Mouse (Mus musculus): Measurements from ENCODE around the gene A730061H03Rik. TPM values are rescaled to one million over a fixed set of nuclear protein-coding genes. Genes with fewer than 3 reads are reported as not detected.

Gene A730061H03Rik
- polyA plus RNA-seq, 1 experiment from 2014 or later = 2.2 TPM

Other genes with a start within 250 kb of the A730061H03Rik start
- gene Dhrs4, start 81.6 kb downstream of the A730061H03Rik start, polyA plus RNA-seq (2015; fragmentation: Nextera tagmentation; extraction: Ambion mirVana) = 137 and 139 TPM in 2 replicates
- gene Carmil3, start 69.8 kb downstream of the A730061H03Rik start, polyA plus RNA-seq (2015; fragmentation: Nextera tagmentation; extraction: Ambion mirVana) = 2.2 and 2.4 TPM in 2 replicates
- gene Cpne6, start 50.0 kb downstream of the A730061H03Rik start, polyA plus RNA-seq (2015; fragmentation: Nextera tagmentation; extraction: Ambion mirVana) = 0.25 and 0.40 TPM in 2 replicates
- gene Nrl, start 35.4 kb downstream of the A730061H03Rik start, polyA plus RNA-seq (2015; fragmentation: Nextera tagmentation; extraction: Ambion mirVana) = not detected in 2 replicates
- gene Pck2, start 20.1 kb downstream of the A730061H03Rik start, polyA plus RNA-seq (2015; fragmentation: Nextera tagmentation; extraction: Ambion mirVana) = 48.8 and 50.8 TPM in 2 replicates
- 72.8 and 86.2 TPM in 2 replicates for gene Dcaf11, start 400 bp downstream of the A730061H03Rik start, polyA plus RNA-seq (2015; fragmentation: Nextera tagmentation; extraction: Ambion mirVana)
- 0.49 and 0.72 TPM in 2 replicates for gene Fitm1, start 15.2 kb upstream of the A730061H03Rik start, polyA plus RNA-seq (2015; fragmentation: Nextera tagmentation; extraction: Ambion mirVana)
- 197 and 207 TPM in 2 replicates for gene Psme1, start 17.7 kb upstream of the A730061H03Rik start, polyA plus RNA-seq (2015; fragmentation: Nextera tagmentation; extraction: Ambion mirVana)
- 9.6 and 11.6 TPM in 2 replicates for gene Emc9, start 24.9 kb upstream of the A730061H03Rik start, polyA plus RNA-seq (2015; fragmentation: Nextera tagmentation; extraction: Ambion mirVana)
- 343 and 366 TPM in 2 replicates for gene Psme2, start 30.7 kb upstream of the A730061H03Rik start, polyA plus RNA-seq (2015; fragmentation: Nextera tagmentation; extraction: Ambion mirVana)
- 15.7 and 16.3 TPM in 2 replicates for gene Rnf31, start 31.3 kb upstream of the A730061H03Rik start, polyA plus RNA-seq (2015; fragmentation: Nextera tagmentation; extraction: Ambion mirVana)
- gene Irf9, start 43.2 kb upstream of the A730061H03Rik start, polyA plus RNA-seq (2015; fragmentation: Nextera tagmentation; extraction: Ambion mirVana) = 10.5 and 10.8 TPM in 2 replicates
- gene Rec8, start 57.6 kb upstream of the A730061H03Rik start, polyA plus RNA-seq (2015; fragmentation: Nextera tagmentation; extraction: Ambion mirVana) = 8.2 and 10.5 TPM in 2 replicates
- gene Ipo4, start 75.6 kb upstream of the A730061H03Rik start, polyA plus RNA-seq (2015; fragmentation: Nextera tagmentation; extraction: Ambion mirVana) = 63.8 and 72.8 TPM in 2 replicates
- gene Gm49378, start 77.5 kb upstream of the A730061H03Rik start, polyA plus RNA-seq (2015; fragmentation: Nextera tagmentation; extraction: Ambion mirVana) = 0.86 and 2.6 TPM in 2 replicates
- gene Tm9sf1, start 83.4 kb upstream of the A730061H03Rik start, polyA plus RNA-seq (2015; fragmentation: Nextera tagmentation; extraction: Ambion mirVana) = 119 and 124 TPM in 2 replicates
- gene Tssk4, start 89.8 kb upstream of the A730061H03Rik start, polyA plus RNA-seq (2015; fragmentation: Nextera tagmentation; extraction: Ambion mirVana) = 0.75 and 1.2 TPM in 2 replicates
- gene Mdp1, start 100.1 kb upstream of the A730061H03Rik start, polyA plus RNA-seq (2015; fragmentation: Nextera tagmentation; extraction: Ambion mirVana) = 58.4 and 62.1 TPM in 2 replicates
- 58.6 and 58.7 TPM in 2 replicates for gene Gmpr2, start 111.5 kb upstream of the A730061H03Rik start, polyA plus RNA-seq (2015; fragmentation: Nextera tagmentation; extraction: Ambion mirVana)
- 510 and 527 TPM in 2 replicates for gene Nedd8, start 111.7 kb upstream of the A730061H03Rik start, polyA plus RNA-seq (2015; fragmentation: Nextera tagmentation; extraction: Ambion mirVana)
- gene Tinf2, start 121.4 kb upstream of the A730061H03Rik start, polyA plus RNA-seq (2015; fragmentation: Nextera tagmentation; extraction: Ambion mirVana) = 35.8 and 38.7 TPM in 2 replicates
- gene Tgm1, start 153.5 kb upstream of the A730061H03Rik start, polyA plus RNA-seq (2015; fragmentation: Nextera tagmentation; extraction: Ambion mirVana) = 1.1 and 1.2 TPM in 2 replicates
- gene Rabggta, start 161.9 kb upstream of the A730061H03Rik start, polyA plus RNA-seq (2015; fragmentation: Nextera tagmentation; extraction: Ambion mirVana) = 34.1 and 34.9 TPM in 2 replicates
- 99.4 and 117 TPM in 2 replicates for gene Dhrs1, start 185.3 kb upstream of the A730061H03Rik start, polyA plus RNA-seq (2015; fragmentation: Nextera tagmentation; extraction: Ambion mirVana)
- gene Nop9, start 185.3 kb upstream of the A730061H03Rik start, polyA plus RNA-seq (2015; fragmentation: Nextera tagmentation; extraction: Ambion mirVana) = 35.6 and 36.0 TPM in 2 replicates
- 52.7 and 63.5 TPM in 2 replicates for gene Cideb, start 198.1 kb upstream of the A730061H03Rik start, polyA plus RNA-seq (2015; fragmentation: Nextera tagmentation; extraction: Ambion mirVana)
- gene Ltb4r2, start 201.0 kb upstream of the A730061H03Rik start, polyA plus RNA-seq (2015; fragmentation: Nextera tagmentation; extraction: Ambion mirVana) = 0.31 and 0.52 TPM in 2 replicates
- 0.93 and 1.0 TPM in 2 replicates for gene Ltb4r1, start 205.6 kb upstream of the A730061H03Rik start, polyA plus RNA-seq (2015; fragmentation: Nextera tagmentation; extraction: Ambion mirVana)
- gene Adcy4, start 223.7 kb upstream of the A730061H03Rik start, polyA plus RNA-seq (2015; fragmentation: Nextera tagmentation; extraction: Ambion mirVana) = 6.7 and 7.0 TPM in 2 replicates
- gene Ripk3, start 228.5 kb upstream of the A730061H03Rik start, polyA plus RNA-seq (2015; fragmentation: Nextera tagmentation; extraction: Ambion mirVana) = 45.2 and 45.6 TPM in 2 replicates

Measured in intestine, embryonic 15.5 days (tissue).